Mouse (Mus musculus): Measurements from ENCODE around the gene Fam205a1. TPM values are rescaled to one million over a fixed set of nuclear protein-coding genes. Genes with fewer than 3 reads are reported as not detected.
"Not testable (repeated sequence)": the region's sequence is repeated elsewhere in the genome, so short reads cannot be mapped to it uniquely, and the experiment has no call there.

Gene Fam205a1
- not detected in 2 replicates for total RNA-seq (2014; rRNA removed)
- polyA plus RNA-seq (2015; fragmentation: Nextera tagmentation; extraction: Ambion mirVana): not detected in 2 replicates

DNA sequence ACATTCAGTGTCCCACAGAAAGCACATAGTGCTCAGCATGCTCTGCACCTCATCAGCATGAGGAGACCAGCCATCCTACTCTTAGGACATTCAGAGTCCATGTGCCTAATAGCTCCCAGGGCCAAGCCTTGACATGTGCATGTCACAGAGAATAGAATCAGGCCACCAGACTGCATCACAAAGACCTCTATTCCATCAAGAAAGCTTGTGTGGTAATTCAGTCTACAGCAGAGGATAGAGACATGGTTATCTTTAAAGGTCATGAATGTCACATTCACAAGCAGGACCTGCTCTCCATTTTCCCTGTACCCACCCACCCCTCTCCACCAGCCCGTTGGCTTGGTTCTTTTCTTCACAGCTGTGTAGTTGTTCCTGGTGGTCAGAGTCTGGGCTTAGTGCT, at the start of gene Fam205a1:
Fam205a1 (minus strand) TSS at position 101 of the 400 bp plus-strand sequence.
- H3K9ac ChIP-seq (replicated peaks; ENCODE audit: low read length, poor library complexity, severe bottlenecking); H3K27ac ChIP-seq (ENCODE audit: low read depth, low read length); H3K36me3 ChIP-seq (ENCODE audit: insufficient read depth, low read length); H3K9me3 ChIP-seq (ENCODE audit: low read length); H3K4me2 ChIP-seq (ENCODE audit: low read depth, low read length, poor library complexity, severe bottlenecking); H3K4me1 ChIP-seq (ENCODE audit: insufficient read depth, low read length); H3K27me3 ChIP-seq (ENCODE audit: insufficient read depth, low read length); H3K4me3 ChIP-seq (ENCODE audit: low read depth, low read length); ATAC-seq (ENCODE audit: low FRiP score); DNase-seq (ENCODE audit: low spot score): not testable (repeated sequence)
- WGBS: 67% methylated on average over 1 of the region's 1 CpGs

DNA sequence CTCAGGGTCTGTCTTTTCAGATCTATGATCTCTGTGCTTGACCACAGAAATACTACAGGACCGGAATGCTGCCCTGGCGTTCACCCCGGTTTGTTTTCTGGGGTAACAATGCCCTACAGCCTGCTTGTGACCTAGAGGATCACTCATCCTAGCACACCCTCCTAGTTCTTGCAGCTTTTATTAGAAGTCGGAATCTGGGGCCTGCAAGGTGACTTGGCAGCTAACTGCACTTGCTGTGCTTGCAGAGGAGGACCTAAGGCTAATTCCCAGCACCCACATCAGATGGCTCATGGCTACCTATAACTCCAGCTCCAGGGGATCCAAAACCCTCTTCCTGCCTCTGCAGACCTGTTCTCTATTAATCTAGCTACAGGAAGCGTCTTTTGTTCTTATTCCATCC, 49.0 kb upstream of the Fam205a1 start:
- H3K9me3 ChIP-seq (ENCODE audit: low read length): no peaks in the 10 kb centered on the region
- no peak for TF ChIP-seq CTCF (IDR thresholded peaks at IDR 0.05)
- no peaks in the 10 kb centered on the region for H3K27me3 ChIP-seq (ENCODE audit: insufficient read depth, low read length)
- WGBS: 87% methylated on average over 5 of the region's 5 CpGs
- H3K36me3 ChIP-seq (ENCODE audit: insufficient read depth, low read length): no peaks in the 10 kb centered on the region
- no peak for ATAC-seq (ENCODE audit: low FRiP score)
- DNase-seq (ENCODE audit: low spot score): no peak
- no peaks in the 10 kb centered on the region for H3K4me1 ChIP-seq (ENCODE audit: insufficient read depth, low read length)
- no peak overlapping the region for H3K4me2 ChIP-seq (ENCODE audit: low read depth, low read length, poor library complexity, severe bottlenecking)
- H3K9ac ChIP-seq (replicated peaks; ENCODE audit: low read length, poor library complexity, severe bottlenecking): no peak overlapping the region
- no peak overlapping the region for H3K4me3 ChIP-seq (ENCODE audit: low read depth, low read length)
- H3K27ac ChIP-seq (ENCODE audit: low read depth, low read length): no peak overlapping the region

- Histone ChIP-seq H3K4me3 (ENCODE audit: low read depth, low read length) (no peak overlapping the region), H3K36me3 (ENCODE audit: insufficient read depth, low read length) (no peaks in the 10 kb centered on the region), H3K9me3 (ENCODE audit: low read length) (no peaks in the 10 kb centered on the region), H3K27me3 (ENCODE audit: insufficient read depth, low read length) (no peaks in the 10 kb centered on the region), H3K27ac (ENCODE audit: low read depth, low read length) (no peak overlapping the region), H3K4me1 (ENCODE audit: insufficient read depth, low read length) (no peaks in the 10 kb centered on the region), H3K9ac (replicated peaks; ENCODE audit: low read length, poor library complexity, severe bottlenecking) (no peak overlapping the region), H3K4me2 (ENCODE audit: low read depth, low read length, poor library complexity, severe bottlenecking) (no peak overlapping the region)
- TF ChIP-seq CTCF (IDR thresholded peaks at IDR 0.05): peak; percentile 53
- WGBS: 70% methylated on average over 9 of the region's 9 CpGs
- ATAC-seq (ENCODE audit: low FRiP score): no peak
- no peak for DNase-seq (ENCODE audit: low spot score)
Observed at GRCm38 (mm10) chr4:42902174-42902573, 48.5 kb upstream of the Fam205a1 start.

GRCm38 (mm10) chr4:42900878-42901277, 47.2 kb upstream of the Fam205a1 start:
- ATAC-seq (ENCODE audit: low FRiP score) (no peak), DNase-seq (ENCODE audit: low spot score) (no peak)
- Histone ChIP-seq H3K9ac (replicated peaks; ENCODE audit: low read length, poor library complexity, severe bottlenecking) (no peak overlapping the region), H3K9me3 (ENCODE audit: low read length) (no peaks in the 10 kb centered on the region), H3K4me1 (ENCODE audit: insufficient read depth, low read length) (no peaks in the 10 kb centered on the region), H3K4me2 (ENCODE audit: low read depth, low read length, poor library complexity, severe bottlenecking) (no peak overlapping the region), H3K27ac (ENCODE audit: low read depth, low read length) (no peak overlapping the region), H3K27me3 (ENCODE audit: insufficient read depth, low read length) (no peaks in the 10 kb centered on the region), H3K4me3 (ENCODE audit: low read depth, low read length) (no peak overlapping the region), H3K36me3 (ENCODE audit: insufficient read depth, low read length) (no peaks in the 10 kb centered on the region)
- 66% methylated on average over 5 of the region's 5 CpGs for WGBS
- no peak for TF ChIP-seq CTCF (IDR thresholded peaks at IDR 0.05)

- no peaks in the 10 kb centered on the region for H3K36me3 ChIP-seq (ENCODE audit: insufficient read depth, low read length)
- TF ChIP-seq CTCF (IDR thresholded peaks at IDR 0.05): no peak
- no peaks in the 10 kb centered on the region for H3K9me3 ChIP-seq (ENCODE audit: low read length)
- H3K4me2 ChIP-seq (ENCODE audit: low read depth, low read length, poor library complexity, severe bottlenecking): no peak overlapping the region
- 43% methylated on average over 3 of the region's 3 CpGs for WGBS
- ATAC-seq (ENCODE audit: low FRiP score): no peak
- H3K9ac ChIP-seq (replicated peaks; ENCODE audit: low read length, poor library complexity, severe bottlenecking): no peak overlapping the region
- DNase-seq (ENCODE audit: low spot score): no peak
- H3K4me3 ChIP-seq (ENCODE audit: low read depth, low read length): no peak overlapping the region
- H3K27ac ChIP-seq (ENCODE audit: low read depth, low read length): no peak overlapping the region
- H3K4me1 ChIP-seq (ENCODE audit: insufficient read depth, low read length): no peaks in the 10 kb centered on the region
- no peaks in the 10 kb centered on the region for H3K27me3 ChIP-seq (ENCODE audit: insufficient read depth, low read length)
Observed at GRCm38 (mm10) chr4:42898914-42899313, 45.2 kb upstream of the Fam205a1 start.

DNA sequence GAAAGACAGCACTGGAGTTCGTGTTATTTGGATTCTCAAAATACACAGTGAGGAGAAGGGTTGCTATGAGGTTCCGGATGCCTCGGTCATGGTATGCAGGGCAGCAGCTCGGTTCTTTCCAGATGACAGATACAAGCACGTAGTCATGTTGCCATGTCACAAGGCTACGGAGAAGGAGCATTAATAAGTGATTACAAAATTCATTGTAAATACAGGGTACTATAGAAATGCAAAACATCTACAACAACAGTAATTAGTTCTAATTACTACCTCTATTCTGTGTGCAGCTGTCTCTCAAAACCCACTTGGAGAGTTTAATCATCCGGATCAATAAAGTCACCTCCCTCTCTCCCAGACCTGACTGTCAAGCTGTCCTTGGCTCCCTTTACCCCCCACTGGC, 41.4 kb upstream of the Fam205a1 start:
- no peak for TF ChIP-seq CTCF (IDR thresholded peaks at IDR 0.05)
- no peak overlapping the region for H3K27ac ChIP-seq (ENCODE audit: low read depth, low read length)
- no peak for DNase-seq (ENCODE audit: low spot score)

More for the DNA sequence above, 41.4 kb upstream of the Fam205a1 start:
- Histone ChIP-seq H3K4me2 (ENCODE audit: low read depth, low read length, poor library complexity, severe bottlenecking) (no peak overlapping the region), H3K9me3 (ENCODE audit: low read length) (no peaks in the 10 kb centered on the region), H3K9ac (replicated peaks; ENCODE audit: low read length, poor library complexity, severe bottlenecking) (no peak overlapping the region), H3K27me3 (ENCODE audit: insufficient read depth, low read length) (no peaks in the 10 kb centered on the region), H3K4me3 (ENCODE audit: low read depth, low read length) (no peak overlapping the region), H3K36me3 (ENCODE audit: insufficient read depth, low read length) (no peaks in the 10 kb centered on the region), H3K4me1 (ENCODE audit: insufficient read depth, low read length) (no peaks in the 10 kb centered on the region)
- 66% methylated on average over 7 of the region's 7 CpGs for WGBS
- no peak for ATAC-seq (ENCODE audit: low FRiP score)

Measured in midbrain, postnatal 0 days (tissue).